Mouse (Mus musculus) thymus, adult 2 months (tissue): ENCODE measurements around the gene Aktip.

Source experiments
- CTCF ChIP-seq: fragments of 200-500 bp; IDR thresholded peaks from 2 replicates; pipeline ENCODE4 v1.5.1; 2012; ENCODE audit warnings: mild to moderate bottlenecking, control low read depth, low read length, moderate library complexity, borderline replicate concordance; ENCODE audit not compliant: control insufficient read depth, poor library complexity, insufficient read depth; ENCODE audit errors: extremely low read depth
- POLR2A ChIP-seq: fragments of 200-500 bp; IDR thresholded peaks from 2 replicates; pipeline ENCODE4 v1.6.1; 2012; ENCODE audit warnings: mild to moderate bottlenecking, low read length, control low read depth, moderate library complexity; ENCODE audit not compliant: control insufficient read depth, poor library complexity, insufficient read depth; ENCODE audit errors: extremely low read depth

- no peak for TF ChIP-seq POLR2A
- TF ChIP-seq CTCF: no peak
Measured at GRCm38 (mm10) chr8:91124315-91124714, 75.5 kb downstream of the Aktip start.
